Mouse (Mus musculus) E14TG2a.4 (cell line): ENCODE measurements around the gene Wdfy4.

Experiments used
- CTCF ChIP-seq: conservative IDR thresholded peaks from 2 replicates; pipeline ENCODE4 v1.5.1; 2014; ENCODE audit warnings: low read length
- POU5F1 ChIP-seq: IDR thresholded peaks from 2 replicates; pipeline ENCODE4 v1.6.1; 2014; ENCODE audit warnings: low read length, borderline replicate concordance

GRCm38 (mm10) chr14:33187201-33187600 lies 1.9 kb upstream of the Wdfy4 start:
- TF ChIP-seq CTCF, result no peak
- TF ChIP-seq POU5F1, result no peak
